Mouse (Mus musculus): ENCODE measurements at regions not wholly inside any gene's neighbourhood (a gene's known extent, or its start where the extent isn't known, plus 50 kb on each side); places are given as distances from the start of the nearest gene placed in this dataset.

DNA sequence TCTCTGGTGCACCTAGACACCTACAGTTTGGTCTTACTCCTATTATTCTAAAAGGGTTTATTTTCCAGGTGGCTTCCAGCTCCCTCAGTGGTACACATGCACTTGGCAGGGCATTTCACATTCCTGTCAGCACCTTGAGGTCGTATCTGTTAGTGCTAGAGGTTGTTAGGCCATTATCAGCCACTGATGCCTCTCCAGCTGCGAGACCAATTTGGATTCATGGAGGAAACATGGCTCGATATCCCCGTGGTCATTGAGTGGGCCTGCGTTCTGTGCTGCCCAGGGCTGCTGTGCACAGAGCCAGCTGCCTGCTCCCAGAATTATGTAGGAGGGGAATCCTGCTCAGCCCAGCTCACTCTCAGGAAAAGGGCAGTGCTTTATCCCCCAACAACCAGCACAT lies 60.1 kb upstream of the Irx1 start:
- no peak for DNase-seq

DNA sequence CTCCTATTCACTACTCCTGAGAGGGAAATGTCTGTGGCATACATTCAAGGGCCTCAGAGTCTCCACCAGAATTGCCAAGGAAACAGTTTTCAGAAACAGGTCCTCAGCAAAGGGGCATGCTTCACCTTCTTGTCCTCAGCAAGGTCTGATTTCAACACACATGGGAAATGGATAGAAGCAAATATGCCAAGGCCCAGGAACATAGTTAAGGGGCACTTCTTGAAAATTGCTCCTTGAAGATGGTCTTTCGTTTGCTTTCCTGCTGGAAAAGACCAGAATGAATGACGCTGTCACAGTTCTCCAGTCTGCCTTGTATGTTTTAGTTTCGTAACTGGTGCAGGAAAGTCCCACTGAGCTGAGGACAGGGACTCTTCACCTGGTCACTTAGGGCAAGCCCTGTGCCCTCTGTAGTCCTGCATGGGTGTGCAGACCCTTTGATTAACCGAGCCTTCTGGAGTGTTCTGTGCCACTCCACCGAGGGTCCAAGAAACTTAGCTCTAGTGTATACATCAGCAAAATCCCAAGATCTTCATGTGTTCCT lies 80.5 kb upstream of the Irx1 start:
- DNase-seq, result no peak

DNA sequence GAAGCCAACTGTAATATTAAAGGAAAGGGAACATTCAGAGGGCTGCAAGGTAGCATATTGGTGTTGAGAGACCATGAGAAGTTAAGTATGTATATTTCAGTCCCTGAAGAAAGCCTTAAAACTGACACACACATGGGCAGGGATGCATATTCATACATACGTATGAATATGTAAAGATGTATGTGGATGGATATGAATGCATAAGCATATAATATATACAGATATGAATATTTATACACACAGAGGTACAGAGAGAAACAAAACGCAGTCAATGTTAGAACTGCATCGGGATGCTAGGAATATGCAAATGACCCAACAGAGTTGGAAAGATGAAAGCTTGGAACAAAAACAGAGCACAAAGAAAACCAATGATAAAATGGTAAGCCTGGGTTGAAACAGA lies 92.9 kb upstream of the Irx1 start:
- DNase-seq, result no peak

DNA sequence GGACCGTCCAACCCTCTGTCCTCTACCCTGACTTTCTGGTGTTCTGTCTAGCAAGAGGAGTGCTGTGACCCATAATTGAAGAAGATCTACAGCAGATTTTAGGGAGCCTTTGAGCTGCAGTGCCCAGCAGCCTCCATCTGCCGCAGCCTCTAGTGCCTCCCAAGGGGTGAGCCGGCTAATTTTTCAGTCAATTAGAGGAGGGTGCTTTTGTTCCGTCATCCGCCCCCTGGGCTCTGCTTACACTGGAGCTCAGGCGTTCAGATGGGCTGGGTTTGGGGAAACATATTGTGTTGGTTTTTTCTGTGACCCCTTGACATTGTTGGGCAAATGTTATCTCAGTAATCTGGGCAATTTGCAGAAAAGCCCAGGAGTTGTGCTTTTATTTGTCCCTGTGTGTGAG lies 98.1 kb upstream of the Irx1 start:
- DNase-seq, result no peak

DNA sequence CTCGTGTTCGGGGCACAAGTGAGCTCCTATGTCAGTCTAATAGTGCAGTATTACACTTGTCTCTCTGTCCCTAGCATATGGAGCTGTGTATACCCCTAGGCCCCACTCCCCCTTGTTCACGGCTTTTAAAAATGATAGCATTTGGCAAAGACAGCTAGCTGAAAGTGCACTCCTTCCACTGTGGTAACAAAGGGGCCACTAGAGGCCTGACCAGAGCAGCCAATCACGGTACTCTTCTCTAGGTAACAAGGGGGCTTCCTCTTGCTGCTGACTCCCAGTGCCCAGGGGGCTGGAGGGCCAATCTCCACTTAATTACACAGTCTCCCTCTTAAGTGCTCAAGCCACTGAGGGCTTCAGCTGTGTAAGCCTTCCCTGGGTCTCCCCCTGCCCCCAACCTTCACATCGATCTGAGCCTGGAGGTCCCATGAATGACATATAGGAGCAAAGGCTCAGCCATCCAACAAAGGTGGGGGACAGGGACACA lies 99.8 kb upstream of the Irx1 start:
- DNase-seq, result no peak

DNA sequence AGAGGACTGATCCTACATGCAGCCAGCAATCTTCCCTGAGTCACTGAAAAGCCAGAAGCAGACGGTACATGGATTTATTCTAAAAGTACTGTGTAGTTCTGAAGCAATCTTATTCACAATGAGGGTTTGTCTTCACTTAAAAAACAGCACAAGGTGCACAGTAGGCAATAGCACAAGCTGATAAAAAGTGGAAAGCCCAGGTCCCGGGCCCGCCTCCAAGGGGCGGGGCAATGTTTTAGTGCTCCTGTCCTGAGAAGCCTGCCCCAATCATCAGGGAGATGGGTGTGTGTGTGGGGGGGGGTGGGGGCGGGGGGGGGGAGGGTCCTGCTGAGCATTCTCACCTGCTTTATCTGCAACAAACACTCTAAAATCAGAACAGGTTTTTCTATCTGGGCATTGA lies 133.1 kb upstream of the Irx1 start:
- DNase-seq, result no peak

DNA sequence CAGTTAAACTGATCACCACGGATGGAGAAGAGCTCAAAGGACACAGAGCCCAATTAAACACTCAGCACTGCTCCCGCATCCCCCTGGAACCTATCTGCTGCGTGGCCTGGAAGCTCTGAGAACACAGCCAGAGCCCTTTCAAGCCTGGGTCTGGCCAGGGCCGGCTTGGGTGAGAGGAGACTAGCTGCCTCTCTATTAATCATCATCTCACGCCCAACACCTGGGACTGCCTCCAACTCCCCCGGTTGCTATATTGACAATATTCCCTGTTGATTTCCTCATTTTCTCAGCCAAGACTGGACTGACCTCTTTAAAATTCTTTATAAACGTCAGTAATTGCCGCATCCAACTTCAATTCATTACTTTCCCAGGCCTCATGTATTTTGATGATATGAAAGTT lies 133.7 kb upstream of the Irx1 start:
- DNase-seq, result peak; percentile 9

DNA sequence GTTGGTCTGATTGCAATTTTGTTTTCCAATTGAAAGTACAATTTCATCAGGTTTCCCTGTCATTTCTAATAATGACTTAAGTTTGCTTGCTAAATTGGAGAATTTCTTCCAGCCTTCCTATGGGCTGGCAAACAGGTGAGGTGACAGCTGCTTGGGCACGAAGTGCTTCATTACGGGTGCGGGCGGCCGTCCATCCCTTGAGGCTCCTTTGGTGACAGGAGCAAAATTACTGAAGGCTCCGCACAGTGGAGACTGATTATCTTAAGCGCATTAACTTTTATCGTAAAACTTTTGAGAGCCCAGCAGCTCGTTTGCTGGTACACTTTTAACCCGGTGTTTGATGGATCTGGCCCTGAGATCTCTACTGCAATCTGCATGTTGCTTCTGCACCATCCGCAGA lies 134.3 kb upstream of the Irx1 start:
- DNase-seq, result no peak

DNA sequence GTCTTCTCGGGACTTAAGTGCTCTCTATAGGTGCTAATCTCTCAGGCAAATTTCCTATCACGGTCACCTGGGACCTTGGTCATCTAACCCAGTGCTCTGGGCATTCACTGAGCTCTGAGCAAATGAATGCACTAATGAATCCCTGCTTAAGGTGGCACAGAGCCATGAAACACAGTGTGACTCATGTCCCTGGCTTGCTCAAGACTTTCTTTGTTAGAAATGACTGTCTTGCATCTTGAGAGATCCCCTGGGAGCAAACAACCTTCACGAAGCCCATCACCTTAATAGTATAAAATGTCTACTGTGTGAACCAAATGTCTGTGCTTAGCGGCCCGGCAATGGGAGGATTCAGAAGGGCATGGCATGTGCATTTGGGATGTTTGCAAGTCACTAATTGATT lies 137.2 kb upstream of the Irx1 start:
- DNase-seq, result no peak

DNA sequence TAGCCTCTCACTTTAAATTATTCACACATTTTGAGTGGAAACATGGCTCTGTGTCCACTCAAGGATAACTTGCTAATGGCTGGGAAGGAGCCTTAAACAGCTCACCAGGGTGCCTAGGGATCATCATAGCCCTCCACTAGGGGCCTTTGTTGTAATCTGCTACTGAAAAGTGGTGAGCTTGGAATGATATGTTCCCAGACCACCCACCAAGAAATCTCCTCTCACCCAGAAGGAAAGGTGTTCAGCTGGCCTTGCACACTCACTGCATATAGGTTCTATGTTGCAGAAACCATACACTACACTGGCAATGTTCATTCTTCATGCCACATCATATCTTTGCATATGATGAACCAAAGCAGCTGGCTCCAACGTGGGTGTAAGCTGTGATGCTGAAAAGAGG lies 145.1 kb upstream of the Irx1 start:
- no peak for DNase-seq

DNA sequence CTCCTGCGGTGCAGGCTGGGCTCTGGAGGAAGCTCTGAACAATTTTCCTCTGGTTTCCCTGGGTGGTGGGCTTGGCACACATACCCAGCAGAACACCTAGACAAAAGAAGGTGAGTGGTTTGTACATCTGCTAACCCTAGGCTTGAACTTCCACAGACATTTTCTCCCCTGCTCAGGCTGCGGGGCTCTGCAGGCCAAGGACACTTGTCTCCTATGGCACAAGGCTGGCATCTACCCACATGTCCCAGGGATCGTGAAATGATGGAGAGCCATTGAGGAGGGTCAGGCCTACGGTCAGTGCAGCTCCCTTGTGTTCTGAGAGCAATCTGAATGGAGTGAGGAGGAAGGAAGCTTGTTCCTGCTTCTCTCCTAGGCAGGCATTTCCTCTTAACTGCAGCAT lies 150.4 kb upstream of the Irx1 start:
- DNase-seq, result no peak

DNA sequence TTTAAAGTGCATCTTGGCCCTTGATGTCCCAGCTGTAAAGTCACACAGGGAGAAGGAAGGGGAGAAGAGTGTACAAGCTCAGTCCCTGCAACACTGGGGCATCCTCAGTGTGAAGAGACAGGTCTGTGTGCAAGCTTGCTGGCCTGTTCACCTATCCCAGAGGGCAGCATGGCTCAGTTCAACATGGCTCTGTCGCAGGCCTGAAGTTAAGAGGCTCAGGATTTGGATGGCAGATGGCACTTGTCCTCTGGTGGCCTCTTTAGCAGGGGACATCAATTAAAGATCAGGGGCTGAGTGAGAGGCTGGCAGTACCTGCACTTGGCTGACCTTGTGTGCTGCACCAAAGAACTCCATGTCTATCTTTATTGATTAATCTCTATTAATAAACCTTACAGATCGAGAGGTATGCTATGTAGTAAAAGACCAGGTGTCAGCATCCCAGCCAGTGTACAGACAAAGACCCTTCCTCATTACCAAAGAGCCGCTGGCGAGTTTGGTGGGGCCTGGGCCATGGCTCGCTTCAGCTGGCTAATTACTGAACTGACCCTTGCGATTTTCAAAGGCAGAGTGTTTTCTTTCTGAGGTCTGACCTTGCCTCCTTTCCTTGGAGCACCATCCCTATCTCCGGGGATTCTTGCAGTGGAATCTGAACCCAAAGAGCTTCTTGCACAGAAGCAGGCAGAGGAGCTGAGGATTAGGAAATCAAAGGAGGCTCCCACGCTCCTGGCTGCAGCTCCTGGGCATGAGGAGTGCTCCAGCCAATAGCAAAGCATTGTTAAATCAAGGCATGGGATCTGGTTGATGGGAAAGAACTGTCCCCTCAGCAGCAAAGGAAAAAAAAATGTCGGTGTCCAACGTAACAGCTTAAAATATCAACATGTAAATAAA lies 151.5 kb upstream of the Irx1 start:
- DNase-seq, result no peak

DNA sequence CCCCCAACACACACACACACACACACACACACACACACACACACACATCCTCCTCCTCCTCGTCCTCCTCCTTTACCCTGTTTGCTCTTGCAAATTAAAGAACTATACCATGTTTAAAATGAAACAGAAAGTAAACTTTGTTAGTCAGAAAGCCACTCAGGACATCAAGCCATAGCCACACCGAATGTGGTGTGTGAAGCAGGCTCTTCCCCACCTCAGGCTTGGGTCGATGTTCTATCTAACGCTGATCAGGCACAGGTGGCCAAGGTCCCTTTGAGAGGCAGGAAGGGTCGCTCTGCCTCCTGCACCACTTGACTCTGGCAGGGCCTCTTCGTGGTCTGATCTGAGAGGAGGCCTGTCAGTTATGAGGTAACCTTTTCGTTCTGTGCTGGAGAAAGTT lies 156.9 kb upstream of the Irx1 start:
- no peak for DNase-seq

DNA sequence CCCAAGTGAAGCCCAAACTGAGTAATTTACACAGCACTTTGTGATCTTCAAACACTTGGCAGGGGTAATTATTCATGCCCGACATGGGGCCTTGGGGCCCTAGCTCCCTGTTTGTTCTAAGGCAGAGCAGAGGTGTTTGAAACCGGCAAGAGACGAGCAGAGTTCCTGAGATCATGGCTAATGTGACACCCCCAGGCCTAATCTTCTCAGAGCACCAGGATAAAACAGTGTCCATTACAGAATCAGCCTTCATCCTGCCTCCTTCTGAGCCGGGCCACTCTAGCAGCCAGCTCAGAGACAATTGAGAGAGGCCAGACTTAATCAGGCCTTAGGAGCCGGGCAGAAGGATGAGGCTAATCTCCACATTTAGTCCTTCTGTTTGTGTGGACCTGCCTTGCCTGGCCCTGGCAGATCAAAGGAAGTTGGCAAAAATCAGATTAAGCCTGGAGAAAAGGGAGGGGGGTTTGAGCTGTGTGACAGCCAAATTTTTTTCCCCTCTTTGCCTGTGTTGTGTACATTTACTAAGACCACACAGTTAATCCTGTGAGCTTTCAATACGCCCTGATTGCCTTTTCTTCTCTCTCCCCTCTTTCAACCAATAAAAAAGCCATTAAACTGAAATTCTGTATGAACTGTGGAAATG lies 157.5 kb upstream of the Irx1 start:
- DNase-seq, result no peak

DNA sequence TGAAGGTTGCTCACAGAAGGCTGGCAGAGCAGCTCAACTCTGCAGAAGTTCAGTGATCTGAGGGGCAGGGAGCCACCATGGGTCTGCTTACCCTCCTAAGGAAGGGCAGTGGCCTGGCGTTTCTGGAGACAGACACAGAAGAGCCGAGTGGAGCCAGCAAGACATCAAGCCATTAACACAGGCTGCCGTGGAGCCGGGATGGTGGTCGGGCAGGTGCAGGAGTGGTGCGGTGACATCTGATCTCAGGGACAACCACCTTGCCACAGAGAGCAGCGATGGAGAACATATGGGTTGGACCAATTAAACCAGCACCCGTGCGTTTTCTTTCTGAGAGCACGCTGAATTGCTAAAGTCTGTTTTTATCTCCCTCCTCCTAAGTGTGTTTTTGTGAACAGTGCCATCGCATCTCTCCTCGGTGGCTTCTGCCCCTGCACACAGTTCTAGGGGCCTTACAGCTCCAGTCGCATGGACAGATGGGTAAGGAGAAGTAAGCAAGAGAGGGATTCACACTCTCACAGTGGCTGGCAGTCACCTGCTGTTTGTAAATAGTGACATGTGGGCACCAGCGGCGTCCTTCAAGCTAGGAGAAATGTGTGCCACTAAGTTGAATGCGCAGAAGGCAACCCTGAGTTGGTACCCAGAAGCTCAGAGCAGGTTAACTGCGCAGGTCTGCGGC lies 158.2 kb upstream of the Irx1 start:
- DNase-seq, result no peak

DNA sequence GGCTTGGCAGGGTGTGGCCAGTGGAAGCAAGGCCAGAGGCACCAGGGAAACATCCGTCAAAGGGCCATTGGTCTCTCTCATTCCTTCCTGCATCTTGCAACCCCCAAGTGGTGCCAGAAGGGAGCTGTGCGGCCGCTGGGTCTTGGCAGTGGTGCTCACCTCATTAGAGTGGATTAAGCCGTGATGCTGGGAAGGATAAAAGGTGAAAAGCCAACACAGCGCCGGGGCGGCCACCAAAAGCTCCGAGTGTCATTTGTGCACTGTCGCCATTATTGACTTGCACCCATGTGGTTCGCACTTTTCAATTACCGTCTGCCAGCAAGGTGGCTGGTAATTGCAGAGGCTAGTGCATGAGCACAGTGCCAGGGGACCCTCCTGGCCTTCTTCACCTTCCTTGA lies 158.7 kb upstream of the Irx1 start:
- no peak for DNase-seq

DNA sequence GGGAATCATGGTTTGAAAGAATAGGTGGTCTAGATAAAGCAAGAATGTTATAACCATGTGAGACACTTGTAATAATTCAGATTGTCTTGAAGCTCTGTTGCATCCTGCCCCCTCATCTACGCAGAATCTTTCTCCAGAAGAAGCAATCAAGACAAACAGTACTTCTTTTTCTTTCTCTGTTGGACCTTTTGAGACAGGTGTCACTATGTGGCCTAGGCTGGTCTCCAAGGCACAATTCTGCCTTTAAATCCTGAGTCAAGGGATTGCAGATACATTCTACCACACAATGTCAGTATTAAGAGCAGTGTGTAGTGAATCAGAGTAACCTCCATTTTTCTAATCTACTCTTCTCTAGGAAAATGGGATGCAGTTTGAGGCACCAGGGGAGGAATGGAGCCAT lies 164.8 kb upstream of the Irx1 start:
- no peak for DNase-seq

DNA sequence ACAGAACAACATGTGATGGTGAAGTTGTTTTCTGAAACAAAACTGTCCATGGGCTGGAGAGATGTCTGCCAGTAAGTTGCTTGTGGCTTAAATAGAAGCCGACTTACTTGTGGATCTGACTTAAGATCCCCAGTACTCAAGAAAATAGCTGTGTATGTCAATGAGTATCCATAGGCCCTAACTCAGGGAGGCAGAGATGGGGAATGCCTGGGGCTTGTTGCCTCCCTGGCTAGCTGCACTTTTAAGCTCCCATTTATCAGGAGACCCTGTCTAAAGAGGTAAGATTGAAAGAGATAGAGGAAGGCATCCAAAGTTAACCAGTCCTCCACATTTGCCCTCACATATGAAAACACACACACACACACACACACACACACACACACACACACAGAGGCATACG lies 167.8 kb upstream of the Irx1 start:
- DNase-seq, result no peak

DNA sequence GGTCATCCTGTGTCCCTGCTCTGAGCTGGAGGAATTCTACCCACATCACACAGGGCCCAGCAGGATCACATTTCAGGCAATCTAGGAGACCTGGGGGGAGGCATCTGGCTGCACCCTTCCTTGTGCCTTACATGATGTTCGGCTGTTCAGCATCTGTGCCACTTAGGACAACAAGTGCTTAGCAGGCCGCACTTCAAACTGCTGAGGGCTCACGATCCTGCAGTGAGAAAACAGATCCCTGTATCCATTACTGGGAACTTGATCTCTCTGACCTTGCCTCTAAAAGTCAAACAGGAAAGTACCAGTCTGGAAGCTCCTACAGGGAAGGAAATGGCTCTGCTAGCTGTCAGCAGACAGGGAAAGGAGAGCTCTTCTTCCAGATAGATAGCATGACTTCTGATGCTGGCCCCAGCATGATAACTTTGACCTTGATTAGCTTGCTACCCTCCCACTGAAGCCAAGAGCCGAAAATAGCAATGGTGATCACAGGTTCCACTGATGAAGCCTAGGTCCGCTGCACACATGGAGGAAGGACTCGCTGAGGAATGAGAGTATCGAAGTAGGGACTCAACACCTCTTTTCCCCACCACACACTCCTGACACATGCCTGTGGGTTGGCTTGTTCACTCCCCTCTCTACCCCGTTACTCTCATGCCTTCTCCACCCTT lies 170.7 kb upstream of the Irx1 start:
- DNase-seq, result no peak

DNA sequence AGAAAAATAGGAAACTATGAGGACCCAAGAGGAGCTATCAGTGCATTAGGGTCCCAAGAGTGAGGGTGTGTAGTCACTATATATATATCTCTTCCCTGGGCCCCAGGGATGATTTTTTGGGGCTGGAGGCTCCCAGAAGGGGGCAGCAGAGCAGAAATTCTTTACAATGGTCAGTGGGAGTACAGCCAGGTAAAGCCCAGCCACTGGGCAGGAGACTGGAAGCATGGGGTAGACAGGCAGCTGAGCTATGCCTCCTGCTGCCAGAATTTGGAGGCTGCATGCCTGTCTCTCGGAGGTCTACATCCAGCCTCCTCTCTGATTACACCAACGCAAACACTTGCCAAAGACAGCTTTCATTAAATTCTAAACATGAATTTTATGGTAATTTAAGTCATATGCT lies 202.7 kb upstream of the Irx1 start:
- no peak for DNase-seq

DNA sequence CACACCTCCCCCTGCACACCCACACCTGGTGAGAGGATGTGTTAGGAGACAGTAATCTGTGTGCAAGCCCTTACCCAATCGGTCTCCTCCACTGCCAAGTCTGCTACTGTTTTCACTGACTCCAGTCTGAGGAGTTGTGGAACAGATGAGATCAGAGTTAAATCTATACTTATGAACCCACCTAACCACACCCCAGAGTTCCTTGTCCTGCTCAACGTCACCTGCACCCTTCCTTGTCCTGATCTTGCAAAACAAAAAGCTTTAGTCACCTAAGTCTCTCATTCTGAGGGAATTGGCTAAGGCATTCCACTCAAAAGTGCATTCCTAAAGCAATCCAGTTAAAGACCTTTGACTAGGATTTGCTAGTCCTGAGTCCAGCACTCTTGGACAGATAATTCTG lies 203.9 kb upstream of the Irx1 start:
- no peak for DNase-seq

DNA sequence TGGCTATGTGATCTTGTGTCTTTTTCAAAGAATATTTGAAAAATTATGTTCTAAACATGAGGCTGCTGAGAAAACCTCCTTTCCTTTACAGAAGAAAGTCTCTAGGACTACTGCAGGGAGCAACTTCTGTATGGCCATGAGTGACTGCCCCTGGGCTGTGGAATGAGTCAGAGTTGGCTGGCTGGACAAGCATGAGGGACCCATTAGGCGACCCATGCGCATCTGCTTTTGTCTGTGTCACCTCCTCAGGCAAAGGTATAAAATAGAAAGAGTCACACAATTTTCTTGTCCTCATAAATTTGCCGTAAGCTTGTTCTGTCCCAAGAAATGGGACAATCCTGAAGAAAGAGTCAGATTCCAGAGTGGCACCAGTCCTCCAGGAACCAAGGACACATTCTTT lies 220.1 kb upstream of the Irx1 start:
- no peak for DNase-seq

All from cerebellum, adult 9-10 months (tissue).